Mouse (Mus musculus): ENCODE measurements around the gene Donson. TPM values are rescaled to one million over a fixed set of nuclear protein-coding genes. Genes with fewer than 3 reads are reported as not detected.
"Not testable (repeated sequence)": the region's sequence is repeated elsewhere in the genome, so short reads cannot be mapped to it uniquely, and the experiment has no call there.

Gene Donson
- polyA plus RNA-seq, 1 experiment from 2014 or later: 36.6 TPM

DNA sequence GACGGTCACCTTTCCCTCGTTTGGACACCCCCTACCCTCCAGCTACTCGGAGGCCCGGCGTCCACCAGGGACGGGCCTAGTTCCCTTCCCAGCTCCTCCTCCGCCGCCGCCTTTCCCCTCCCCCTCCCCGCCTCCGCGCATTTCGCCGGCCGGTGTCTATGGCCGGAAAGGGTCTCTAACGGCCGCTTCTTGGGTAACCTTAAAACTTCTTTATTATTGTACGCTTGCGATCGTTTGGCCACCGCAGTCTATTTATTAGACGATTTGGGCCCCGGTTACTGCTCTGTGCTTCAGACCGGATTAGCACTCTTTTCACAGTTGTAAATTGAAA is 40.4 kb downstream of the Donson start:
- Histone ChIP-seq H3K9me3 (no peaks in the 10 kb centered on the region), H3K4me2 (peak overlapping the region; percentile 95), H3K27me3 (no peaks in the 10 kb centered on the region), H3K4me1 (peaks cover 23% of the 10 kb centered on the region), H3K27ac (peak overlapping the region; percentile 98), H3K9ac (peak overlapping the region; percentile 87), H3K4me3 (replicated peaks) (peak overlapping the region; percentile 80), H3K36me3 (replicated peaks) (peaks cover 12% of the 10 kb centered on the region)
- peak; percentile 69 for ATAC-seq (ENCODE audit: low FRiP score)
- WGBS: under 1% methylated on average over 25 of the region's 25 CpGs

DNA sequence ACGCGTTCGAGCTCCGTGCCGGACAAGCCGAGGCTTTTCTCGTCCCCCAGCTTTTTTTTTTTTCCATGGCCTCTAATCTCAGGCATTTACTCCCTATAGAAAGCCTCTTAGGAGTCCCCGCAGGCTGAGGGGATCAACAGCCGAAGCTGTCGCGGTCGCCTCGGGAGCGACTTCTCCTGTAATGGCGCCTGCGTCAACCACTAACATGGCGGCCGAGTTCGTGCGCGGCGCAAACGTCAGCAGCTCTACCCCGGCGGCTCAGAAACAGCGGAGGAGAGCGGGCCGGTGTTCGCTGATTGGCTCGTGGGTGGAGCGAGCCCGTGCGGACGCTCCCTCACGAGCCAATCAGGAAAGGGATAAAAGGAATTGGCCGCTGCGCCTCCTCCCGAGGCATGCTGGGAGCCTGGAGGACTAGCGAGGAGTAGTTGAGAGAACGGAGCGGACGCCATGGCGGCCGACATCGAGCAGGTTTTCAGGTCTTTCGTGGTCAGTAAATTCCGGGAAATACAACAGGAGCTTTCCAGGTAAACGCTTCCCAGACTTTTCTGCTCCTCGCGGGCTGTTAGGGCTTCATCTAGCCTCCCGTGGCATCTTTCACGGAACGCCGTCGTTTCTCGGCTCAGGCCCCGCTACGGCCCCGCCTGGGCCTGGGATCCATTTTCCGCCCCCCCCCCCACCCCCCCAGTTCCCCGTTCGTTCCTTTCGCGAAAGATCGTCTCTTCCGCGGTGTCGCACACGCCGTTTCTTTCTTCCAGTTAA is 40.9 kb downstream of the Donson start, which contains the start of gene Son:
Son (plus strand) TSS at position 46 of the 759 bp plus-strand sequence.
- Histone ChIP-seq H3K9ac (peak within 1 kb of the TSS; percentile 87), H3K27ac (peak within 1 kb of the TSS; percentile 98), H3K9me3 (no peaks in the 10 kb centered on the region), H3K27me3 (no peaks in the 10 kb centered on the region), H3K4me1 (peaks cover 23% of the 10 kb centered on the region), H3K4me3 (replicated peaks) (peak within 1 kb of the TSS; percentile 80), H3K4me2 (peak within 1 kb of the TSS; percentile 95), H3K36me3 (replicated peaks) (peaks cover 14% of the 10 kb centered on the region)
- ATAC-seq (ENCODE audit: low FRiP score): peak; percentile 97
- WGBS: under 1% methylated on average over 69 of the region's 70 CpGs

DNA sequence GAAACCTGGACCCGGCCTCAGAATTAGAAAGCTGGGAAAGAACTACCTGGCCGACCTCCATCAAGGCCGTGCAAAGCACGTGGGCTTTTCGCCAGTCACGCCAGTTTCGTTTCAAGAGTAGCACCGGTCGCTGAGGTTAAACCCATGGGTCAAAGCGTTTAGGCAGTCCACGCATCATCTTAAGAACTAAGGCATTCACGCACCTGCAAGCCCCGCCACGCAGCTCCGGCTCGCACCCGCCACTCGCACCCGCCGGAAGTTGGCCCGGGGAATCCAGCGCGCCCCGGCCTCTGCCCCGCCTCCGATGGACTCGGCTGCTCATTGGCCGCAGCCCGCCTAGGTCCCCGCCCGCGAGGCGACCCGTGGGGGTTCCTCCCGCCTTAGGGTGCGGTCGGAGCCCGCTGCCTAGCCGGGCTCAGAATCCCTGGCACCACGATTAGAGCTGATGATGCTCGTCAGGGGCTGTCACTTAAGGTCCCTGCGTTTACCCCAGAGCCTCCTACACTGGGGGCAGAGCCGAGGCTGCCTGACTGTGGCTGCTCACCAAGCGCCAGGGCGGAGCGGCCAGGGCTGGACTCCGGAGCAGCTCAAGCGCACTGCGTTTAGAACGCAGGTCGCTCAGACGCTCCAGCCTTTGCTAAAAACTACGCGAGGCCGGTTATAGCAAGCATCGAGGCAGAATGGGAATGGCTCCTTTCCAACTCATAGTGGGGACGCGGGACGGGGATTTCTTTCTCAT is 41.7 kb downstream of the Donson start, which contains the start of gene Gart:
Gart (minus strand) TSS at position 272 of the 739 bp plus-strand sequence.
- Histone ChIP-seq H3K4me3 (replicated peaks) (peak within 1 kb of the TSS; percentile 80), H3K4me1 (peaks cover 19% of the 10 kb centered on the region), H3K9me3 (no peaks in the 10 kb centered on the region), H3K27ac (peak within 1 kb of the TSS; percentile 98), H3K4me2 (peak within 1 kb of the TSS; percentile 95), H3K36me3 (replicated peaks) (peaks cover 14% of the 10 kb centered on the region), H3K27me3 (no peaks in the 10 kb centered on the region), H3K9ac (peak within 1 kb of the TSS; percentile 87)
- peak; percentile 90 for ATAC-seq (ENCODE audit: low FRiP score)
- under 1% methylated on average over 59 of the region's 59 CpGs for WGBS

DNA sequence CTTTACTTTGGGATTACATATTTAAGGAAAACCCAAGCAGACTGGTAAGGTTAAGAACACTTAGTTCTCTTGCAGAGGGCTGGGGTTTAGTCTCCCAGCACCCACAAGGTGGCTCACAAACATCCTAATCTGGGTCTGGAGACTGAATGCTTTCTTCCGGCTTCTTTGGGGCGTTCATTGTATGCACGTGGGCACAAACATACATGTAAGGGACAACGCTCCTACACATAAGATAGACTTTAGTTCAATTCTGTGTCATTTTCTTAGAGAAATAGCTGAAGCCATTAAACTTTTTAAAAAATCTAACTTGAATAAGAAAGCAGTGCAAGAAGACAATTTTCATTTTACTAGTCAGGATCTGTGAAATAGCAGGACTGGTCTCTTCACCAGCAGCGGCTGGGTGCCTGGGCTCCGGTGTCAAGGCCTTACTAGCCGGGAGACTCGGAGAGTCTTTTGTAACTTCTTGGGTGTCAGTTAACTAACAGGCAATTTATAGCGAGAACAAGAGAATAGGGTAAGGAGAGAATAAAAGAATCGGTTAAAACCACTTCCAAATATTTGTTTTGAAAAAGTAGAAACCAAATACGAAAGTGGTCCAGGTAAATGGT is 42.5 kb downstream of the Donson start:
- H3K4me1 ChIP-seq: peaks cover 19% of the 10 kb centered on the region
- no peaks in the 10 kb centered on the region for H3K27me3 ChIP-seq
- no peaks in the 10 kb centered on the region for H3K9me3 ChIP-seq
- H3K4me3 ChIP-seq (replicated peaks): peak overlapping the region; percentile 80
- H3K27ac ChIP-seq: peak overlapping the region; percentile 98
- ATAC-seq (ENCODE audit: low FRiP score): no peak
- H3K9ac ChIP-seq: peak overlapping the region; percentile 75
- H3K36me3 ChIP-seq (replicated peaks): peaks cover 19% of the 10 kb centered on the region
- under 1% methylated on average over 11 of the region's 11 CpGs for WGBS
- H3K4me2 ChIP-seq: peak overlapping the region; percentile 95

DNA sequence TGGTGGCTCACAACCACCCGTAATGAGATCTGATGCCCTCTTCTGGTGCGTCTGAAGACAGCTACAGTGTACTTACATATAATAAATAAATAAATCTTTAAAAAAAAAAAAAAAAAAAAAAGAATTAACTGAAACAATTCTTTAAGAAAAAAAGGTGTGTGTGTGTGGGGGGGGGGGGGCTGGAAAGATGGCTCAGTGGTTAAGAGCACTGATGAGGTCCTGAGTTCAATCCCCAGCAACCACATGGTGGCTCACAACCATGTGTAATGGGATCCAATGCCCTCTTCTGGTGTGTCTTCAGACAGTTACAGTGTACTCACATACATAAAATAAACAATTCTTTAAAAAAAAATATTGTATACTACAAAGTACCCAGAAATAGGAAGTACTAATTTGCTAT is 43.1 kb downstream of the Donson start:
- ATAC-seq (ENCODE audit: low FRiP score); H3K9me3 ChIP-seq; H3K27ac ChIP-seq; H3K27me3 ChIP-seq; H3K4me2 ChIP-seq; H3K9ac ChIP-seq; H3K4me3 ChIP-seq (replicated peaks): not testable (repeated sequence)
- 67% methylated on average over 1 of the region's 2 CpGs for WGBS
- Histone ChIP-seq H3K36me3 (replicated peaks) (peaks cover 26% of the 10 kb centered on the region), H3K4me1 (peaks cover 19% of the 10 kb centered on the region)

DNA sequence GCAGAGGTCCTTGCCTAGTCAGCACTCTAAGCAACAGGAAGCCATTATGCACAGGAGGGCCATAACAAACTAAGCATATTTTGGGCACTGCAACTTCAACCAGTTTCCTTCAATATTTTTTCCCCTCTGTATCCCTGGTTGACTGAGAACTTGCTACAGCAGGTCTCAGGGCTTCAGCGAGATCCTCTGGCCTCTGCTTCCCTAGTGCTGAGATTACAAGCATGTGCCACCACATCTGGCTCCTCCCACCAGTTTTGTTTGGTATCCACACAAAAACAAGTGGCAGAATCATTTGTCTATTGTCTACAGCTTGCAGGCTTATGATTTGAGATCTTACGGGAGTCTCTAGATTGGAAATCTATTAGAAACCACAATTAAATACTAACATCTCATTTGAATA is 43.7 kb downstream of the Donson start:
- H3K36me3 ChIP-seq (replicated peaks): peaks cover 31% of the 10 kb centered on the region
- H3K4me3 ChIP-seq (replicated peaks): no peak overlapping the region
- H3K4me2 ChIP-seq: no peak overlapping the region
- H3K9me3 ChIP-seq: no peaks in the 10 kb centered on the region
- H3K27ac ChIP-seq: no peak overlapping the region
- peaks cover 16% of the 10 kb centered on the region for H3K4me1 ChIP-seq
- WGBS: 83% methylated on average over 2 of the region's 2 CpGs
- no peak overlapping the region for H3K9ac ChIP-seq
- H3K27me3 ChIP-seq: no peaks in the 10 kb centered on the region
- no peak for ATAC-seq (ENCODE audit: low FRiP score)

DNA sequence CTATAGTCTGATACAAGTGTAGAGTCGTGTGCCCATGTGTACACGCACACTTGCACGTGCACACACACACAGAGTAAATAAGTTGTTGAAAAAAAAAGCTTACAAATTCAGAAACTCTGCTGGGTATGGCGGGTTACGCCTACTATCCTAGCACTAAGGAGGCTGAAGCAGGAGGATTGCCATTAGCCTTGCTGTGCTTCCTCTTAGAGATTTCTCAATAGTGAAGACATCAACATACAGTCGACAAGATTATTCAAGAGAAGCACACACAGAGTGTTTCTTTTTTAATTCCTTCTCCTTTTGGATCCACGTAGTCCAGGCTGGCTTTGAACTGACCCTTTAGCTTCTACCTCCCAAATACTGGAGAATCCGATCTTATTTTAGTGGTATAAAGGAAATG is 48.4 kb downstream of the Donson start:
- Histone ChIP-seq H3K4me3 (replicated peaks) (no peak overlapping the region), H3K9me3 (no peaks in the 10 kb centered on the region), H3K4me2 (no peak overlapping the region), H3K9ac (no peak overlapping the region), H3K27ac (no peak overlapping the region), H3K36me3 (replicated peaks) (peaks cover 75% of the 10 kb centered on the region), H3K27me3 (no peaks in the 10 kb centered on the region), H3K4me1 (0 out of 2 replicates have a peak, but pooled peaks cover 4% of the 10 kb centered on the region)
- WGBS: 98% methylated on average over 8 of the region's 8 CpGs
- no peak for ATAC-seq (ENCODE audit: low FRiP score)

DNA sequence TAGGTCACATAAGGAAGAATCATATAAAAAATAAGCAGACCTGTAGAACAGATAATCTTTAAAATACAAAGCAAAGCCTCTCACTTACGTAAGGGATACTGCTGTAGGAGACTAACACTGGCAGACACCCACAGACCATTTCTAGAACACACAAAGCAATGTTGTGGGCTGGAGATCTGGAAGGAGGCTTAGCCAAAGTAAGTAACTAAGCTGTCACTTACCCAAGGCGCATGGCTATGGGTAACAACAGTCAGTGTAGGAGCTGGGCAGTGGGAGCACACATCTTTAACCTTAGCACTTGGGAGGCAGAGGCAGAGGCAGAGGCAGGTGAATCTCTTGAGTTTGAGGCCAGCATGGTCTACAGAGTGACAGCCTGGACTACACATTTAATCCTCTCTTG is 48.9 kb downstream of the Donson start:
- H3K36me3 ChIP-seq (replicated peaks): peaks cover 79% of the 10 kb centered on the region

DNA sequence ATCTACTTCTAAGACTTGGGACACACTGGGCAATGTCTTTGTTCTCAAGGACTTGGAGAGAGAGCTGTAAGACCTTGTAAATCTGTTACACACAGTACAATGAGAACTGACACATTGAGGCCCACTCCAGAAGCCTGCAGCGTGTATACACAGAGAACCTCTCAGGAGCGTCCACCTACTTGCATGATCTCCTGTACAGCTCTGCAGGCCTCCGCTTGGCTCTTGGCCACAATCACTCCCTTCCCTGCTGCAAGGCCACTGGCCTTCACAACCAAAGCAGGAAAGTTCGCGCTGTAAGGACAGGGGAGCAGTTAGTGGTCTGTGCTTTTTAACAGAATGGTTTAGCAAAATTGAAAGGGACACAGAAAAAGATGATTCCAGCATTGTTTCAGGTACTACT is 49.4 kb downstream of the Donson start:
- H3K4me1 ChIP-seq: no peaks in the 10 kb centered on the region
- no peak overlapping the region for H3K4me3 ChIP-seq (replicated peaks)
- H3K9ac ChIP-seq: no peak overlapping the region
- no peaks in the 10 kb centered on the region for H3K9me3 ChIP-seq
- no peak overlapping the region for H3K4me2 ChIP-seq
- 89% methylated on average over 5 of the region's 5 CpGs for WGBS
- ATAC-seq (ENCODE audit: low FRiP score): no peak
- no peak overlapping the region for H3K27ac ChIP-seq
- H3K27me3 ChIP-seq: no peaks in the 10 kb centered on the region
- peaks cover 83% of the 10 kb centered on the region for H3K36me3 ChIP-seq (replicated peaks)

More for the DNA sequence above, 48.9 kb downstream of the Donson start:
- WGBS: 95% methylated on average over 2 of the region's 2 CpGs
- H3K9me3 ChIP-seq: no peaks in the 10 kb centered on the region
- H3K27ac ChIP-seq: no peak overlapping the region
- no peaks in the 10 kb centered on the region for H3K27me3 ChIP-seq
- no peak overlapping the region for H3K4me3 ChIP-seq (replicated peaks)
- H3K9ac ChIP-seq: no peak overlapping the region
- H3K4me1 ChIP-seq: 0 out of 2 replicates have a peak, but pooled peaks cover under 1% of the 10 kb centered on the region
- H3K4me2 ChIP-seq: no peak overlapping the region
- no peak for ATAC-seq (ENCODE audit: low FRiP score)

DNA sequence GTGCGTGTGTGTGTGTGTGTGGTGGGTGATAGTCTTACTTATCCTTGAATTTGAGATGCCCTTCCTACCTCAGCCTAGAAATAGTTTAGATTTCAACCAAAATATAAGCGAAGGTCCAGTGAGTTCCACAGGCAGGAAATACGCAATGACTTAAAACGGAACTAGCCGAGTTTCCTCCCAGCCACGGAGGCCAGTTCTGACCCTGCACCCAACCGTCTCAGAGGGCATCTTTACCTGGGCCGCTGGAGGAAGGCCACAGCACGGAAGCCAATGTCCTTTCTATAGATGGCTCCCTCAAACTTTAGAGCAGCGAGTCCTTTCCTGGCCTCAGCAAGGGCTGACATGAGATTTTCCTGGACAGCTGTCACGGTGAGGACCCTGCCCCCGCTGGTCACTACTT is 54.9 kb downstream of the Donson start:
- Histone ChIP-seq H3K27me3 (no peaks in the 10 kb centered on the region), H3K9ac (no peak overlapping the region), H3K4me1 (no peaks in the 10 kb centered on the region), H3K9me3 (no peaks in the 10 kb centered on the region), H3K36me3 (replicated peaks) (peaks cover 90% of the 10 kb centered on the region), H3K27ac (no peak overlapping the region), H3K4me2 (no peak overlapping the region), H3K4me3 (replicated peaks) (no peak overlapping the region)
- WGBS: 90% methylated on average over 12 of the region's 12 CpGs
- ATAC-seq (ENCODE audit: low FRiP score): no peak

DNA sequence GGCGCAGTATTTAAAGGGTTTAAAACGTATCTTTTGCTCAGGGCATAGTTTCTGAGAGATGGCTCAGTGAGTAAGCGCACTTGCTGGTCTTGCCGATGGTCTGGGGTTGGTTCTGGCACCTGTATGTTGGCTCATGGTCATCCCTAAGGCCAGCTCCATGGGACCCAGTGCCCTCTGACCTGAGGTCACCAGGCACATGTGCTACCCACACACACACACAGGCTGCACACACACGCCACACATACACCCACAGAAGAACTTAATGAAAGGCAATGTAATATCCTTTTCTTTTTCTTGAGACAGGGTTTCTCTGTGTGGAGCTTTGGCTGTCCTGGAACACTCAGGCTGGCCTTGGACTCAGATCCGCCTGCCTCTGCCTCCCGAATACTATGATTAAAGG is 55.6 kb downstream of the Donson start:
- Histone ChIP-seq H3K9me3 (no peaks in the 10 kb centered on the region), H3K4me1 (no peaks in the 10 kb centered on the region), H3K9ac (no peak overlapping the region), H3K36me3 (replicated peaks) (peaks cover 90% of the 10 kb centered on the region), H3K4me3 (replicated peaks) (no peak overlapping the region), H3K27ac (no peak overlapping the region), H3K4me2 (no peak overlapping the region), H3K27me3 (no peaks in the 10 kb centered on the region)
- 95% methylated on average over 7 of the region's 7 CpGs for WGBS
- ATAC-seq (ENCODE audit: low FRiP score): no peak

DNA sequence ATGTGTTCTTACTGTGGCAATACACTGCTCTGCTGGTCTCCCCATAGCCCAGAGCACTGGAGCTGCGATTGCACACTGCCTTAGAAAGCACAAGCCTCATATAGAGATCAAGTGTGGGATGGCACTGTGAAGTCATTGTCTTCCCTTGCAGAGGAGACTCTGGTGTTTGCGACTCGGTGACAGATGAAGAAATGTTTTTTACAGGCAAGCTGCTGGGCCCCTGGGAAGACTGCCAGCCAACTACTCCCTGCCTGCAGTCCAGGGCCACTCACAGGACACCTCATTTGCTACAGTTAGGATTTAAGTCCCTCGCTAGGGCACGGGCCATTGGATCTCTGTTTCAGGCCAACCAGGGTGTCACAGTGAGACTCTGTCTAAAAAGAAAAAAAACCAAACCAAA is 56.1 kb downstream of the Donson start:
- WGBS: 91% methylated on average over 5 of the region's 5 CpGs
- Histone ChIP-seq H3K27me3 (no peaks in the 10 kb centered on the region), H3K36me3 (replicated peaks) (peaks cover 90% of the 10 kb centered on the region), H3K4me3 (replicated peaks) (no peak overlapping the region), H3K9ac (no peak overlapping the region), H3K9me3 (no peaks in the 10 kb centered on the region), H3K4me1 (no peaks in the 10 kb centered on the region), H3K27ac (no peak overlapping the region), H3K4me2 (no peak overlapping the region)
- no peak for ATAC-seq (ENCODE audit: low FRiP score)
